Mouse (Mus musculus): ENCODE results near the gene Xrra1. TPM values are rescaled to one million over a fixed set of nuclear protein-coding genes. Genes with fewer than 3 reads are reported as not detected.
"Not testable (repeated sequence)": the region's sequence is repeated elsewhere in the genome, so short reads cannot be mapped to it uniquely, and the experiment has no call there.

Gene Xrra1
- 1 to 10 TPM in 1 of 2 experiments, under 1 TPM in 1; 0.72 to 1.3 TPM for total RNA-seq (2021)

DNA sequence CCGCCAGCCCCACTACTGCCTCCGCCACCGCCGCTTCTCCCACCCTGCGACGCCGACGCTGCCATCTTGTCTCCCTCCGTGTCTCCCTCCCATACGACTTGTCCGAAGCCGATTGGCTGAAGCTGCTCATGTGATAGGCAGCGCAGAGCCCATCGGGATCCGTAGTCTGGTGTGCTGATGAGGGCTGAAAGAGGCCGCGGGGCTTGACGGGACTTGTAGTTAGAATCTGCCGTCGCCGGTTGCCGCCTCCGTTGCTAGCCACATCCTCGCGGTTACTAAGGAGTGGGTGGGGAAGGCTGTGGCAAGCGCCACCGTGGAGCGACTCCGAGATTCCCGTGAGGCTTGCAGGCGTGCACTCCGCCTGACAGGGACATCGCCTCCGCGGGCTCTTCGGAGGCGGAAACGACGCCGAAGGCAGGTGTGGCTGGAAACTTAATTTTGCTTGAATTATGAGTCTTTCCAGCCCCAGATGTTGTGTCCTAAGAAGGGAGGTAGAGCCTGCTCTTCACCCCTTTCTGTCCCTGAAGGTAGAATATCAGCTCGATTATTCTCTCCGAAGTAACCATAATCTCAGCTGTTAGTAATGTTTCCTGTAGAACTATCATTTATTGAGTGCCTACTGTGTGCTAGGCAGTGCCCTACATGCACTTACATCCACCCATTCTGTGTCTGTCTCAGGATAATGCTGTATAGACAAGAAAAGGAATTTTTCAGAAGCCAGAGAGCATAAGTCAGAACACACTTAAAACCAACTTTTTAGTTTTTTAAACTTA is at the start of gene Xrra1:
Gene Xrra1, plus strand, starts transcription at position 304 of the 773 bp plus-strand sequence.
- DNase-seq, result peak; percentile 97 to 98

DNA sequence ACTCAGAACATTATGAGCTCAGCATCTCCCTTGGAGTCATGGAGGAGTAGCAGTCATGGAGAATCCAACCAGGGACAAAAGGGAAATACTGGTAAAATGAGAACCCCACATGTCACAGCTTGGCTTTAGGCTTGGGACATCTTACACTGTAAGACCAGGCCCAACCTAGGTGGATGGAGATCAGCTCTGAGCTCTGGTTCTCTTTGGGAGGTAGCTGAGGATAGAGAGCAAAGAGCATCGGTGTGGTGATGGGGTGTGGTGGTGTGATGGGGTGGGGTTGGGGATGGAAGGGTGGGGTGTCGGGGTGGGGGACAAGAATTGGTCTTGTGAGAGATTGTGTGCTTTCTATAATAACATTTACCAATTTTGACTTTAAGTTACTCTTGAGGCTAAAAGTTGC is 48.1 kb upstream of the Xrra1 start:
- no peak for DNase-seq

- no peak for DNase-seq
Measured at GRCm38 (mm10) chr7:99811661-99812060, 47.3 kb upstream of the Xrra1 start.

- DNase-seq, result no peak
Measured at GRCm38 (mm10) chr7:99813394-99813793, 45.5 kb upstream of the Xrra1 start.

GRCm38 (mm10) chr7:99818181-99818725 is 40.7 kb upstream of the Xrra1 start:
- not testable (repeated sequence) for DNase-seq

DNA sequence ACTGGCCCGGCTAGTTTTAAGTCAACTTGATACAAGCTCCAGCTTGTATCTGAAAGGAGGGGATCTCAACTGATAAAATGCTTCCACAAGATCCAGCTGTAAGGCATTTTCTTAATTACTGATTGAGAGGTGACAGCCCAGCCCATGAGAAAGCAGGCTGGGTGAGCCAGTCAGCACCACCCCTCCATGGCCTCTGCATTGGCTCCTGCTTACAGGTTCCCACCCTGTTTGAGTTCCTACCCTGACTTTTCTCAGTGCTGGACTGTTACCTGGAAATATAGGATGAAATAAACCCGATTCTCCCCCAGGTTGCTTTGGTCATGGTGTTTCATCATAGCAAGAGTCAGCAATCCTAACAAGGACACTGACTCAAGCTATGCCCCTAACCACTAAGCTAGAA is 37.0 kb upstream of the Xrra1 start:
- no peak for DNase-seq

- no peak for DNase-seq
Measured at GRCm38 (mm10) chr7:99822426-99822825, 36.5 kb upstream of the Xrra1 start.

- no peak for DNase-seq
Measured at GRCm38 (mm10) chr7:99823045-99823663, 35.8 kb upstream of the Xrra1 start.

DNA sequence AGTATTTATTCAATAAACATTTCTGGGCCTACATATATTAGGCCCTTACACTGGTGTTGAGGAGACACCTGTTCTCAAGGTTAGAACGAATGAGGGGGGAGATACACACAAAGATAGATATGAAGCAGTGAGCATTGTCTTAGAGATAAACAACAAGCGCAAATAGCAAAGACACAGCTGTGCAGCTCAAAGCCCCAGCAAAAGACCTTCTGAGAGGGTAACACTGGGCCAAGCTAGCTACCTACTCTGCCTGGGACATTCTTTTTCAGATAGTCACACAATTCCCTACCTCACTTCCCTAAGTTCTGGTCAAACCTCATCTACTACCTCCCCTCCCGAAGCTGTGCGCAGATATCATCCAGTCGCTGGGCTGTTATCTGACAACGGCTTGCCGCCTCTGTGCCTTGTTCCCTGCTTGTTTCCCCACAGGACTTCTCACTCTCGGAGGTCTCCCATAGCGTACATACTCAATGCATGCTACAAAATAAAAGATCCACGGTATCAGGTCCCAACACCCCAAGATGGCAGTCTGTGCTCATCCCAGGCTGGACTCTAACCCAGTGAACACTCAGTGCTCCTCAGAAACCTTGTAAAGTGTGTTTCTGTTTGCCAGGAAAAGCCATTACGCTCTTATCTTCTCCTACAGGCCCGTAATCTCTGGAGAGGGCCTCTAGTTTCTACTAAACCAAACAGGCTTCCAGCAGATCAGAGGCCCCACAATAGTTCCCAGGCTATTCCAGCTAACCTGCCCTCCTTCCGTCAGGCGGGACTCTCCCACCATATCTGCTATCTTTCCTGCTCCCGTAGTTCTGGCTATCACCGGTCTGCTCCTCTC is 34.0 kb upstream of the Xrra1 start:
- no peak for DNase-seq

DNA sequence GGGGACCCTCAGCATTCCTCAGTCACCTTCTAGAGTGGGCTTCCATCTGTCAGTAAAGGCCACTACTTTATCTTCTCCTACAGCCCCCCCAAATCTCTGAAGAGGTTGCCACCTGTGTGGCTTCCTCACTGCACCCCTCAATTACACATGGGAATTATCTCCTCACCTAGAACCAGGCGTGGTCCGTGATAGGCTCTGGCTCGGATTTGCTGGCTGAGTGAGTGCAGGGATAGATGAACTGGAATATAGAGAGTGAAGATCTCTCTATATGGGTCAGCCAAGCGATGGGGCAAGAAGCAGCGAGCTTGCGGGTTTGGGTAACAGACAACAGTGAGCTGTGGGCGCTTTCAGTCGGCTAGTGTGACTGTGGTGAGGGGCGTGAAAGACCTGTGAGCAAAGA is 33.4 kb upstream of the Xrra1 start:
- no peak for DNase-seq

GRCm38 (mm10) chr7:99826096-99826495 is 32.8 kb upstream of the Xrra1 start:
- DNase-seq, result no peak

DNA sequence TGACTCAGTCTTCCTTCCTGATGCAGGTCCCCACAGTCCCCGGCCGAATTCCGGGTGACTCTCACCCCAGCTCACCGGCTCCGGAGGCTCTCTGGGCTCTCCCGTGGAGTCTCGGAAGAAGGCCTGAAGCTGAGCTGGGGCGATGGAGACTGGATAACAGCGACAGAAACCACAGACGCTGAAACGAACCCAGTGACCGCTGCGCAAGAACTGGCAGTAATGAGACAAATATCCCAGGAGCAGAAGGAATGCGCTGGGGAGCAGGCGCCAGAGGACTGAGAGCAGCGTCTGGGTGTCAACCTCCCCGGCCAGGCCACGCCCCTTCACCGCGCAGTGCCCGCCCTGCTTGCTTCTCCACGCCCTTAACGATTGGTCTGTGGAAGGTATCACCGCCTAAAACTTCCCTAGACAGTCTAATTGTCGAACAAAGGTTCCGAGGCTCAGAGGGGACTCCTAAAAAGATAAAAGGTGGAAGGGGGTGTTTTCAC is 30.8 kb upstream of the Xrra1 start, which contains the start of gene Neu3:
Gene Neu3, minus strand, starts transcription at position 335 of the 488 bp plus-strand sequence.
- DNase-seq, result peak; percentile 85

DNA sequence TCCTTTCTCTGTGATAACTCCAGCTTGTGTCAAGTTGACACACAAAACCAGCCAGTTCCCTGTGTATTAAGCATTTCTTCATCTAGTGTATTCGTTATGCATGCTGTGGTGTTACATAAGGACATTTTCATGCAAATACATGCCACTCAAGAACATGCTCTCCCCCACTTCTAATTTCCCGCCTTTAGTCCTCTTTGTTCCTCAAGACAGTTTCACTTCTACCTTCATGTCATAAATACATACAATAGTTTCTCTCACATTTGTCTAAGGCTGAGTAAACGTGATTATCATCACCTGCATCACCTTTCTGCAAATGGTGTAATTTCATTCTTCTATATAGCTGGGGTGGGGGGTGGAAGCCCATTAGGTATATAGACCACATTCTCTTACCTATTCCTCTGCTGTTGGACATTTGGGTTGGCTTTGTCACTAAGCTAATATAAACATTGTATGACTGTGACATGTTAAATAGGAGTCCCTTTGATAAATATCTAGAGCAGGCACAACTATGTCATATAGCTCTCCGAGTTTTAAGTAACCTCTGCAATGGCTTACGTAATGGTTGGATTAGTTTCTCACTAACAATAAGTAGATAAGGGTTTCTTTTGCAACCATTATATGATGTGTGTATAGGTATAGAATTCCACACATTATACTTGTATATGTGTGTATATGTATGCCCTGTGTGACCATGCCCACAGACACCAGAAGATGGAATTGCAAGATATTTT is 25.6 kb upstream of the Xrra1 start:
- DNase-seq, result no peak

DNA sequence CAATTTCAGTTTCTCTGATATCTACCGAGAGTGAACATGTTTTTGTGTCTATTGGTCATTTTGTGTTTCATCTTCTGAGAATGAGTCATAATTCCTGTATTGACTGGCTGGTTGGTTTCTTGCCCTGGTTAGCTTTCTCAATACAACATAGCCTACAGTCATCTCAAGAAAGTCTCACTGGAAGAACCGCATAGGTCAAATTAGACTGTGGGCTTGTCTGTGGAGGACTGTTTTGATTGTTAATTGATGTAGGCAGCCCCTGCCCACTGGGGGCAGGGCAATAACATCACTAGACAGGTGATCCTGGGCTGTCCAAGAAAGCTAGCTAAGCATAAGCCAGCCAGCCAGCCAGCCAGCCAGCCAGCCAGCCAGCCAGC is 25.1 kb upstream of the Xrra1 start:
- no peak for DNase-seq

DNA sequence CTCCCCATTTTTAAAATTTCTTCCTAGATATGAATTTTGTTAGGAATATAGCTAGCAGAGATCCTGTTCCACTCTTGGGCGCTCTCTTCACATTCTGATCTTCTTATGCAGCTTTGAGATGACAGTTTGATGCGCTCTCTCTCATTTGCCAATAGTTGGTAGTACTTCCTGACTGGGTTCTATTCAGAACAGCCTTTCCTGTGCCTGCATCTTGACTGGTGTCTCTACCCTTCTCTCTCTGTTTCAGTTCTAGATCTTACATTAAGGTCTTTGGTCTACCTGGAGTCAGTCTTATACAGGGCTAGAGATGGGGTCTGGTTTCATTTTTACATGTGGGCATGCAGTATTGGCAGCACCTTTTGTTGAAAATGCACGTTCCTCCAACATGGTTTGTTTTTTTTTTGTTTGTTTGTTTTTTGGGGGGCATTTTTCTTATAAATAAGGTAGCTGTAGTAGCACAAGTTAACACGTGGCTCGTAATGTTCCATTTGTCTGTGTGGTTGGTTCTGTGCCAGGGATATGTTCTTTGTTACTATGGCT is 24.5 kb upstream of the Xrra1 start:
- DNase-seq, result no peak

- no peak for DNase-seq
Measured at GRCm38 (mm10) chr7:99836781-99837180, 22.1 kb upstream of the Xrra1 start.

DNA sequence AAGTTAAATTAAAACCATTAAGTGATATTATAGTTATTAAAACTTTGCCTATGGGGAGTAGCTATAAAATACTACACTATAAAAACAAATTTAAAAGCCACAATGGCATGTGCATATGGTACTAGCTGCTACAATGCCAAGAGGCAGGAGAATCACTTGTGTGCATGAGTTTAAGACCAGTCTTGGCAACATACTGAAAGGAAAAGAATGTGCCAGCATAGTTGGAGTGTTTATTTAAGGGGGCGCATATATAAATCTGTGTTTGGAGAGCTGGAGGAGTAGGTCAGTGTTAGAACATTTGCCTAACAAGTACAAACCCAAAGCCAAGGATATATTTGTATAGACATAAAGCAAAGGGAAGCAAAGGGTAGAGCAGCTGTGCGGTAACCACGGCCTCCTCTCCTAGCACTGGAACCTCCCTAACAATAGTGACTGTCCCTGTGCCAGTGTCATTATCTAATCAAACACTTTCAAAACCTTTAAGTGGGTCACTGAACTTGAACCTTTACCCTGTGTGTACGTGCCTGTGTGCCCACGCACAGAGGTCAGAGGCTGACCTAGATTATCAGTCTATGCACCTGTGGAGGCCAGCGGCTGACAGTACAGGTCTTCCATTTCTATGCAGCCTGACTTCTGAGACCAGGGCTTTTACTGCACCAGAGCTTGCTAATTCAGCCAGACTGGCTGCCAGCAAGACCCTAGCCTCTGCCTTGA is 21.4 kb upstream of the Xrra1 start:
- DNase-seq, result no peak

DNA sequence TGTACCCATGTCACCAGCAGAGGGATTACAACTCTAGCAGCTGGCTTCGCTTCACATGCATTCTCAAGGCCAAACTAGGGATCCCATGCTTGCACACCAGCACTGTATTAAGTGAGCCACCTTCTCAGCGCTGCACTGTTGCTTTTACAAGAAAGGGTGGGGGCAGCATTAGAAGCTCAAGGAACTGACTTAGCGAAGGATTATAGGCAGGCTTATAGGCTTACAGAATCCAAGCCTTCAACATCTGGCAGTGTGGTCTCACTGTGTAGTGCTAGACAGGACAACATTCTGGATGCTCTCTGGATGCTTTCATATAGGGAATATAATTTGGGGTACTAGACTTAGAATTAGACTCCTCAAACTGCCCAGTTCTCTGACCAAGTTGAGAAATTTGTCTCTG is 20.7 kb upstream of the Xrra1 start:
- DNase-seq, result no peak

- DNase-seq, result no peak
Measured at GRCm38 (mm10) chr7:99845533-99846236, 13.2 kb upstream of the Xrra1 start.

GRCm38 (mm10) chr7:99850534-99850933 is 8.4 kb upstream of the Xrra1 start:
- no peak for DNase-seq
